Comparison of ENCODE assay signal across 12 mouse cellular contexts in the genomic region with DNA sequence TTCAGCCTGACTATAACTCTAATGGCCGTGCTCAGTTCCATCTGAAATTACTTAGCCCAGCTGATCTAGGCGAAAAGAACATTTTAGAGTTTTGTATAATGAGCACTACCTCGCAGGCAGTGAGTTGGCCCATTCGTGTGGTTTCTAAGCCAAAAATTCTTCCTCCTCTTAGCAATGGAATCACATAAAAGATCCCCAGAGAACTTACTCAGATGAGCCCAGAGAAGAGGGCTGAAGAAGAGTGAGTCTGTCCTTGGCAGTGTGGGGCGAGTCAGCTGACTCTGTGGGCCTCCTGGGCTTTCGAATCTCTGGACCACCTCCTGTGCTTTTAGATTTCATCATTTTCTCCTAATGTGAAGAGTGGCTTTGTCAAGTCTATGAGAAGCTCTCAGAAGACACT.
DNase-seq lines count a peak whose midpoint lies in the region; ATAC-seq and TF ChIP-seq lines count a peak whose summit lies in the region.
"Had no signal": no experiment of that assay in that cellular context is flagged by ENCODE, and none has a peak within 500 bp of the region (broad histone marks: within the 10 kb centered on the region; RNA-seq: fewer than 3 reads in every experiment).

No protein-coding gene starts in this region.

- H3K4me1 ChIP-seq in heart, embryonic 10.5 days: no peaks in the 10 kb centered on the region; the same call in 1 of the 2 replicates
- H3K4me1 ChIP-seq in thymus, adult 2 months (replicated peaks; ENCODE audit: control insufficient read depth, insufficient read depth, low read length): no peaks in the 10 kb centered on the region
- H3K4me1 ChIP-seq in liver, embryonic 11.5 days (replicated peaks; ENCODE audit: control insufficient read depth, insufficient read depth, low read length): no peaks in the 10 kb centered on the region
- H3K4me1 ChIP-seq: limb, embryonic 12.5 days had no signal

- WGBS in heart, embryonic 10.5 days: 82% methylated on average over 6 of the region's 6 CpGs
- WGBS in thymus, adult 2 months: 94% methylated on average over 6 of the region's 6 CpGs
- 86% methylated on average over 6 of the region's 6 CpGs for WGBS in liver, embryonic 11.5 days

- no peaks in the 10 kb centered on the region for H3K36me3 ChIP-seq in heart, embryonic 10.5 days
- H3K36me3 ChIP-seq in thymus, adult 2 months (ENCODE audit: control insufficient read depth, insufficient read depth, low read length): no peaks in the 10 kb centered on the region
- no peaks in the 10 kb centered on the region for H3K36me3 ChIP-seq in liver, embryonic 11.5 days (ENCODE audit: control insufficient read depth, insufficient read depth, low read length)
- H3K36me3 ChIP-seq: limb, embryonic 12.5 days had no signal

- no peaks in the 10 kb centered on the region for H3K27me3 ChIP-seq in heart, embryonic 10.5 days (ENCODE audit: insufficient read depth, poor library complexity, severe bottlenecking)
- H3K27me3 ChIP-seq in thymus, adult 2 months (ENCODE audit: control insufficient read depth, insufficient read depth, low read length): no peaks in the 10 kb centered on the region
- H3K27me3 ChIP-seq in liver, embryonic 11.5 days (replicated peaks; ENCODE audit: control insufficient read depth, insufficient read depth, low read length): no peaks in the 10 kb centered on the region
- H3K27me3 ChIP-seq: limb, embryonic 12.5 days had no signal

- no peak for TF ChIP-seq POLR2A in thymus, adult 2 months (IDR thresholded peaks at IDR 0.05; ENCODE audit: control insufficient read depth, extremely low read depth, insufficient read depth, low read length, poor library complexity)

- H3K9me3 ChIP-seq in heart, embryonic 10.5 days: no peaks in the 10 kb centered on the region
- H3K9me3 ChIP-seq in liver, embryonic 11.5 days (ENCODE audit: control insufficient read depth, low read length): no peaks in the 10 kb centered on the region
- H3K9me3 ChIP-seq: limb, embryonic 12.5 days had no signal

- no peak overlapping the region for H3K9ac ChIP-seq in liver, embryonic 11.5 days (ENCODE audit: low read depth, low read length)
- H3K9ac ChIP-seq: limb, embryonic 12.5 days had no signal

- H3K4me2 ChIP-seq in liver, embryonic 11.5 days: no peak overlapping the region
- H3K4me2 ChIP-seq: limb, embryonic 12.5 days had no signal

- DNase-seq in heart, adult 11 months: peak; percentile 95
- DNase-seq in heart, embryonic 10.5 days (ENCODE audit: low spot score): no peak
- DNase-seq in right cerebral cortex, adult 2 months (ENCODE audit: low spot score in 2 of 2): peak; percentile 4 to 8
- no peak for DNase-seq in right cerebral cortex, postnatal 4 days
- DNase-seq in heart, adult 8-10 months (ENCODE audit: low spot score): peak; percentile 33
- DNase-seq in testis, postnatal 14 days (ENCODE audit: low spot score): peak; percentile 28
- no peak for DNase-seq in thymus, adult 2 months
- DNase-seq in liver, embryonic 11.5 days (ENCODE audit: low spot score): no peak
- DNase-seq: adrenal gland, adult 2 months; lung, postnatal 4 days had no signal

- H3K4me3 ChIP-seq in heart, embryonic 10.5 days: no peak overlapping the region
- H3K4me3 ChIP-seq in thymus, adult 2 months (ENCODE audit: control insufficient read depth, insufficient read depth, low read length): no peak overlapping the region
- no peak overlapping the region for H3K4me3 ChIP-seq in liver, embryonic 11.5 days (ENCODE audit: low read depth, low read length)
- H3K4me3 ChIP-seq: limb, embryonic 12.5 days had no signal

- no peak for TF ChIP-seq CTCF in thymus, adult 2 months (IDR thresholded peaks at IDR 0.05; ENCODE audit: borderline replicate concordance, control insufficient read depth, extremely low read depth, insufficient read depth, low read length, poor library complexity)

- ATAC-seq in liver, embryonic 11.5 days (replicated peaks; ENCODE audit: low FRiP score): no peak
- ATAC-seq: intestine, embryonic 16.5 days had no signal

- H3K27ac ChIP-seq in heart, embryonic 10.5 days: no peak overlapping the region
- H3K27ac ChIP-seq in thymus, adult 2 months (ENCODE audit: control insufficient read depth, insufficient read depth, low read length): no peak overlapping the region
- H3K27ac ChIP-seq in liver, embryonic 11.5 days (ENCODE audit: low read depth, low read length): no peak overlapping the region
- H3K27ac ChIP-seq: limb, embryonic 12.5 days had no signal

Comparison
In these comparisons a context has a peak if more than half of its experiments do, and no peak if none do; other contexts are left out.
1. DNase-seq: peak in heart, adult 11 months (single experiment), right cerebral cortex, adult 2 months (2 of 2), heart, adult 8-10 months (single experiment) and testis, postnatal 14 days (single experiment); none in heart, embryonic 10.5 days (single experiment), right cerebral cortex, postnatal 4 days (single experiment), thymus, adult 2 months (single experiment) and liver, embryonic 11.5 days (single experiment).